Mouse (Mus musculus): Measurements from ENCODE around the gene Gucd1.
"Not testable (repeated sequence)": the region's sequence is repeated elsewhere in the genome, so short reads cannot be mapped to it uniquely, and the experiment has no call there.

Gene Gucd1

GRCm38 (mm10) chr10:75517758-75518143, at the start of gene Gucd1:
Gene Gucd1, minus strand, starts transcription at chr10:75517972.
- peak; percentile 96 to 98 for DNase-seq (ENCODE audit: low spot score in 2 of 2)

DNA sequence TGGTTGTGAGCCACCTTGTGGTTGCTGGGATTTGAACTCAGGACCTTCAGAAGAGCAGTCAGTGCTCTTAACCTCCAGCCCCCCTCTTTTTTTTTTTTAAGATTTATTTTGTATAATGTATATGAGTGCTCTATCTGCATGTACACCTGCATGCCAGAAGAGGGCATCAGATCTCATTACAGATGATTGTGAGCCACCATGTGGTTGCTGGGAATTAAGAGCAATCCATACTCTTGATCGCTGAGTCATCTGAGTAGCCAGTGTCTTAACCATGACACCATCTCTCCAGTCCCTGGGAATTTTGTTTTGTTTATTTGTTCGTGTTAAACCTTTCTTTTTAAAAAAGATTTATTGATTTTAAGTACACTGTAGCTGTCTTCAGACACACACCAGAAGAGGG, 49.0 kb upstream of the Gucd1 start:
- not testable (repeated sequence) for DNase-seq (ENCODE audit: low spot score in 2 of 2)

- peak in 1 of 2 experiments; percentile 43 for DNase-seq (ENCODE audit: low spot score in 2 of 2)
These were observed 48.5 kb upstream of the Gucd1 start for GRCm38 (mm10) chr10:75566321-75566720.

DNA sequence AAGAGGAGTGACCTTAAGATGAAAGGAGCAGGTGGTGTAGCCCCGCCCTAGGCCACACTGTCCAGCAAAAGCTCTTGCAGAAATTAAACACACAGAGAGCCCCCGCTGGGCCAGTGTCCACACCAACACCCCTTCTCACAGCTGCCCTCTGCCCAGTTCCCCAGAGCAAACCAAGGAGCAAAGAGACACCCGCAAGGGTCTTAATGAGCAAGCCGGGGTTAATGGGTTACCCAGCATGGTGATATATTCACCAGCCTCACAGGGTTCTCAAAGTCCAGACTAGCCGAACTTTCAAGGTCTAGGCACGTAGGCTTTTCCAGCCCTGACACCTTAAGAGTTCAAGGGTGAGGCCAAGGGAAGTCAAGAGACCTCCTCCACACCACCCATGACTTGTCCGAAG, 48.1 kb upstream of the Gucd1 start:
- DNase-seq (ENCODE audit: low spot score in 2 of 2): peak in 1 of 2 experiments; percentile 40

DNA sequence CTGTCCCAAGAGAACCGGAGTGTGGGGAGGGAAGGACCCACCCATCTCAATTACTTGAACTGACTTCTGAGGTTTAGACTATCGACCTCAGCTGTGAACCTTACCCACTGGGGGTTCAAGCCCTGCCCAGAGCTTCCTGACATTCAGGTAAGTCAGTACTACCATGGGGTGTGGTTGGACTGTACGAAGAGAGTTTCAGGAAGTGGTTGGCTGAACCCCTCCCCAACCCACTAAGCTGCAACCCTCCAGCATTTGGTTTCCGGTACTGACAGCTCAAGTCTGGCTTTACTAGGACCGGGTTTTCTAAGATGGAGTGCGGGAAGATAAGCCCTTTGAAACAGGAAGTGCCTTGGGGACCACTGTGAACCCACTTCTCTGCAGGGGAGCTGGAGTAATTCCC, 47.7 kb upstream of the Gucd1 start:
- peak in 1 of 2 experiments; percentile 53 for DNase-seq (ENCODE audit: low spot score in 2 of 2)

- no peak for DNase-seq (ENCODE audit: low spot score in 2 of 2)
These were observed 47.0 kb upstream of the Gucd1 start for GRCm38 (mm10) chr10:75564687-75565265.

DNA sequence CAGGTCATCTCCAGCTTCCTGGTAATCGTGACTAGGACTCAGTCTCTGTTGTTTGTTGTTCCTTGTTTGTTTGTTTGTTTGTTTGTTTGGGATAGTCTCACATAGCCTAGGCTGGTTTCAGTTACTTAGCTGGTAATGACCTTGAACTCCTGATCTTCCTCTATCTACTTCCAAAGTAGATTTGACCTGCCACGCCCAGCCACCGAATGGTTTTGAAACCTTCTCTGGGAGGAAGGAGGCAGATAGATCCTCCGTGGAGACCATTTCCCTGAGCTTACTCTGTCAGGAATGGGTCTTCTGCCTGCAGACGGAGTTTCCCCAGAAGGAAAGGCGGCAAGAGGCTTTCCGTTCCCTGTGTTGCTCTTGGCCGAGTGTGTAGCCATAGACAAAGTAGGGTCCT, 44.8 kb upstream of the Gucd1 start:
- DNase-seq (ENCODE audit: low spot score in 2 of 2): no peak

DNA sequence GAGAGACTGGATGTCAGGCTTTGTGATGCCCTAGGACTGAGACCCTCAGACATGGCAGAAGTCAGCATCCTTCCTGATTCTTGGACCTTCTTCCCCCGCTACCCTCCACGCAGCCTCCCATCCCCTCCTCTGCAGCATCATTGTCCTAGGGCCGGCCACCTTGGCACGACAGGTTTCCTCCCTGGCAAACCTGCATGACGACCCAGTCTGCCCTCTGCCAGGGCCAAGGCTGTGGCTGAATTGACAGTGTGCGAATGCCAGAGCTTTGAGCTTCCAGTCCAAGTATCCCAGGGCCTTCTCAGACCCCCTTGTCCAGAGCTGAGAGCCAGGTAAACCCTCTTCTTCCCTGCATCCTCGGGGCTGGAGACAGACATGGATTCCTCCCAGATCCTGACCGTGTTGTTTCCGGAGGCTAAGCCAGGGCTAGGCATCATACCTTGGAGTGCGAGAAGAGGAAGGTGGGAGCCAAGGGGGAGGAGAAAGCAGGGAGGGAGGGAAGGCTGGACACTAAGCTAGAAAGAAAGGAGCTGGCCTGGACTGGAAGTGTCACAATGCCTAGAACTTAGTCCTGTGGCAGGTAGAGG, 43.4 kb upstream of the Gucd1 start, which contains the start of gene Ggt1:
Gene Ggt1, plus strand, starts transcription at position 534 of the 584 bp plus-strand sequence.
- DNase-seq (ENCODE audit: low spot score in 2 of 2): no peak

- no peak for DNase-seq (ENCODE audit: low spot score in 2 of 2)
These were observed 42.8 kb upstream of the Gucd1 start for GRCm38 (mm10) chr10:75560549-75560899.

DNA sequence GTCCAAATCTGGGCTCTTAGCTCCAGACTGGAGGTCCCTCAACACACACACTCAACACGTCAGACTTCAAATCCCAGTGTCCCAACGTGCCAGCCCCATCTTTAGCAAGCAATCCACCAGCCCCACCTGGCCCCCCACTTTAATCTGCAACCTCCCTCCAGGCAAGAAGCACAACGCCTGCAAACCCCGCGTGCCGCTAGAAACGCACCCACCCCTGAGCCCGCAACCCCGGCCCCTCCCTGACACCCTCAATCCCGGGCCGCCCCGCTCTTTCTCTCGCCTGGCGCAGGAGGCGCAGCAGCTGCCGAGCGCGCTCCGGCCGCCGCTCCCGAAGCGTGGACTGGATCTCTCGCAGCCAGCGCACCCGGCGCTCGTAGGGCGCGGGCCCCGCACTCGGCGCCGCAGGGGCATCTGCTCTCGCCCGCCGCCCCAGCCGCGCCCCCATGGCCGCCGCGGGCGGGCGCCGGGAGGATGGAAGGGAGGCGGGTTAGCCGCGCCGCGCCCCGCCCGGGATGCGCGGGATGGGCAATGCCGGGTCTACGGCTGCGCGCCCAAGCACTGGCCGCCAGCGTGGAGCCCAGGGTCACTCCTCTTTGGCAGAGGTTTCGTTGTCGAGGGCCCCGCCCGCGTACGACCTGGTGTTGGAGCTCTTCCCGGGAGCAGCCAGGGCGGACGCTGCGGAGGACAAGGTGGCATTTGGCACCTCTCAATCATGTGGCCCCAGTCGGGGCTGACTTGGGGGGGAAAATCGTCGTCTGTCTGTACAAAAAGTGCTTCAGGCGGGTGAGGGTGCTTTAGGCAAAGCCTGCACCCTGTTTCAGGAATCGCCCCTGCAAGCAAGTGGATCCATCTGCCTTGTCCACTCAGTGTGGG, 42.1 kb upstream of the Gucd1 start, which contains the start of gene Lrrc75b:
Gene Lrrc75b, minus strand, starts transcription at position 655 of the 873 bp plus-strand sequence.
- peak; percentile 52 to 62 for DNase-seq (ENCODE audit: low spot score in 2 of 2)

DNA sequence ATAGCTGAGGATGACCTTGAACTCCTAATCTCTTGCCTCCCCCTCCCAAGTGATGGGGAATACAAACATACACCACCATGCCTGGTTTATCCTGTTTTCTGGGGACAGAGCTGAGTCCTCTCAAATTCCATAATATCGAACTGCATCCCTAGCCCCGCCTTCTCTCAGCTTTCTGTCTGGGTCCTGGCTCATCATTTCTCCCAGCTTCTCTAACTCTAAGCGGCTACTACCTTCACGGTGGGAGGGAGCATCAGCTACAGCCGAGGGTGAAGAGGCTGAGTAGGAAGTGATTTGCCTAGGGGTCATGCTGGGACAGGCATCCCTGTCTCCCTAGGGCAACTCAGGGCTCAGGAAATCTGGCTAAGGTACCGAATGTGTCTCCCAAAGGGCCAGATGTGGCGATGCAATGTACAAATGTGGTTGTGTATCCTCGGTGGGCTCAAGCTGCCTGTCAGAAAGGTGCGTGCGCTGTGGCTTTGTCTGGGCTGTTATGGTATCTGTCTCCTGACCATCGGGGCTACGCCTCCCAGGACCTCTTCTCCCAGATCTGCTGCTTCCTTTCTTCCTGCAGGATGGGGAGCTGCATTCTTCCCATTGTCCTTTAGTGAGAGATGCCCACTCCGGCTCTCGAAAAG, 41.4 kb upstream of the Gucd1 start:
- no peak for DNase-seq (ENCODE audit: low spot score in 2 of 2)

- peak in 1 of 2 experiments; percentile 56 for DNase-seq (ENCODE audit: low spot score in 2 of 2)
These were observed 40.7 kb upstream of the Gucd1 start for GRCm38 (mm10) chr10:75558515-75558914.

DNA sequence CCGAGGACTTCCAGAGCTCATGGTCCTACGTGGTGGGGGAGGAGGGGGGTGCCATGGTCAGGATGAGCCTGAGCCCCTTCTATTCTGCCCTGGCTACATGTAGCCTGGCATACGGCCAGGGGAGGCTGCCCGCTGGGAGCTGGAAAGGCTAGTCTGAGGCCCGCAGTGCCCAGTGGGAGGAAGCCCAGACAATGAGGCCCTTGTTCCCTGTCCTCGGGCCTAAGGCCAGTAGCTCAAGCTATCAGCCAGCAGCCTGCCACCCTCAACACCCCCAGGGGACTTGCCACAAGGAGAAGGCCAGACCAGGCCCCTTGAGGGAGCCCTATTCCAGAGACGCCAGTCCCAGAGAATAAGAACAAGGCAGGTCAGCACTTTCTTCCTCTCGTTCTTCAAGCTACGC, 38.3 kb upstream of the Gucd1 start:
- DNase-seq (ENCODE audit: low spot score in 2 of 2): peak; percentile 48 to 59

- no peak for DNase-seq (ENCODE audit: low spot score in 2 of 2)
These were observed 37.8 kb upstream of the Gucd1 start for GRCm38 (mm10) chr10:75555557-75555956.

GRCm38 (mm10) chr10:75554090-75554489, 36.3 kb upstream of the Gucd1 start:
- DNase-seq (ENCODE audit: low spot score in 2 of 2): no peak

- DNase-seq (ENCODE audit: low spot score in 2 of 2): no peak
These were observed 35.1 kb upstream of the Gucd1 start for GRCm38 (mm10) chr10:75552701-75553450.

DNA sequence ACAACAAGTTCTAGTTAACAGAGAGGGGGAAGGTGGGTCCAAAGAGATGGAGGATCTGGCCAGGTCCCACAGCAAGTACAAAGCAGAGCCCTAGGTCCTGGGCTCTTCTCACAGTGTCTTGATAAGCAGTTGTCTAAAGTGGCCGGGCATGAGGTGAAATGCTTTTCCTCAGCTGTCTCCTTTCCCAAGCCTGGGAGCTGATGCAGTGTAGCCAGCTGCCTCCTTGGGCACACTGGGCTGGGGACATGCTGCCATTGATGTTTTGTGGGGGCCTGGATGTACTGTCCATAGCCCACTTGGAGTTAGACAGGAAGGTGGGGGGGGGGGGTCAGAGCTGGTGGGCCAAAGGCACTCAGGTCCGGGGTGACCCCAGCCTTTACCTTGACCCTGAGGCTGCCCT, 34.3 kb upstream of the Gucd1 start:
- DNase-seq (ENCODE audit: low spot score in 2 of 2): no peak

GRCm38 (mm10) chr10:75551175-75551574, 33.4 kb upstream of the Gucd1 start:
- no peak for DNase-seq (ENCODE audit: low spot score in 2 of 2)

- DNase-seq (ENCODE audit: low spot score in 2 of 2): no peak
These were observed 32.1 kb upstream of the Gucd1 start for GRCm38 (mm10) chr10:75549886-75550285.

GRCm38 (mm10) chr10:75548486-75548885, 30.7 kb upstream of the Gucd1 start:
- no peak for DNase-seq (ENCODE audit: low spot score in 2 of 2)

GRCm38 (mm10) chr10:75547901-75548300, 30.1 kb upstream of the Gucd1 start:
- no peak for DNase-seq (ENCODE audit: low spot score in 2 of 2)

Data from urinary bladder, postnatal 4 days (tissue).